Mouse (Mus musculus) thymus, adult 2 months (tissue): Measurements from ENCODE around the gene Arpc2.

Source experiments
- CTCF ChIP-seq: fragments of 200-500 bp; IDR thresholded peaks from 2 replicates; pipeline ENCODE4 v1.5.1; 2012; ENCODE audit warnings: mild to moderate bottlenecking, control low read depth, low read length, moderate library complexity, borderline replicate concordance; ENCODE audit not compliant: control insufficient read depth, poor library complexity, insufficient read depth; ENCODE audit errors: extremely low read depth
- POLR2A ChIP-seq: fragments of 200-500 bp; IDR thresholded peaks from 2 replicates; pipeline ENCODE4 v1.6.1; 2012; ENCODE audit warnings: mild to moderate bottlenecking, low read length, control low read depth, moderate library complexity; ENCODE audit not compliant: control insufficient read depth, poor library complexity, insufficient read depth; ENCODE audit errors: extremely low read depth

DNA sequence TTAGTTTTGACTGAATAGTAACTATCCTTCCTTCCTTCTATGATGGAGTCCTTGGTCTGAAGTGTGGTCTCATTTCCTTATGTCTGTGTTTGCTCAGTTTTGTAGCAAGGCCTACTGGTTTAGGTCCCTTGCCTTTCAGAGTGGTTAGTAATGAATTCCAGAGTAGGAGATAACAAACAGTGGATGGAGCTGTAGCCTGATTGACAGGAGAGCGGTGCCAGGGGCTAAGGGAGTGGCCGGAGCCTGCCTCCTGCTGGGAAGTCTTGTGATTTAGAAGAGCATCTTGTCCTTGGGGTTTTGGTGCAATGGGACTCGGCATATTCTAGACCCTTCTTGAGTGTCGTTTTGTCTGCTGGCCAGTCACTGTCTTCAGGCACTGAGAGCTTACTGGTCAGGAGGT is 20.9 kb downstream of the Arpc2 start:
- TF ChIP-seq CTCF: no peak
- TF ChIP-seq POLR2A: no peak
